Comparison of ENCODE assay signal across 20 mouse cellular contexts in the genomic region with DNA sequence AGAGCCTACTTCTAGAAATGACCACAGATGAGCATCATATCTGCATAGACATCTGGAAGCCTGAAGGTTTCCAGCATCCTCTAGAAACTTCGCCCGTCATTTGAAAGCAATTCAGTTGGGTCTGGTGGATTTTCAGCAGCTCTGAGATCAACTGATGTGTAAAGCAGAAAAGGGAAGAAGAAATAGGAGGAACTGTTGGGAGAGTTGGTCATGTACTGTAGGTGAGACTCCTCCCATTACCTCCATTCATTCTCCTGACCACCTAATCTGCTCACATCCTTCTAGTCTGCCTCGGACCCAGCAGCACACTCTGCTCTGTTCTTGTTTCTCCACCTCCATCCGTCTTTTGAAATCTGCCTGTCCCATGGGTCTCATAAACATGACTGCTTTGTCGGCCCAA. TPM values are rescaled to one million over a fixed set of nuclear protein-coding genes. Genes with fewer than 3 reads are reported as not detected.
"Had no signal": no experiment of that assay in that cellular context is flagged by ENCODE, and none has a peak within 500 bp of the region (broad histone marks: within the 10 kb centered on the region; RNA-seq: fewer than 3 reads in every experiment).

No protein-coding gene starts in this region.

- H3K9me3 ChIP-seq: liver, embryonic 13.5 days; megakaryocyte, embryonic 14.5 days; midbrain, embryonic 12.5 days had no signal

- ATAC-seq: intestine, postnatal 0 days; midbrain, embryonic 16.5 days had no signal

- H3K9ac ChIP-seq: liver, embryonic 13.5 days; midbrain, embryonic 12.5 days had no signal

- H3K4me3 ChIP-seq: layer of hippocampus, adult 2 months; liver, embryonic 13.5 days; megakaryocyte, embryonic 14.5 days; midbrain, embryonic 12.5 days; myocyte had no signal

- DNase-seq: kidney, adult 2 months; kidney, postnatal 25 days; layer of hippocampus, adult 9-11 months; liver, embryonic 13.5 days; lung, adult 2 months; lung, postnatal 14 days; lung, postnatal 4 days; right cerebral cortex, adult 18-20 months; right cerebral cortex, postnatal 25 days; thymus, adult 2 months; thymus, postnatal 14 days; thymus, postnatal 4 days had no signal

- H3K4me1 ChIP-seq: liver, embryonic 13.5 days; megakaryocyte, embryonic 14.5 days had no signal

- H3K36me3 ChIP-seq: liver, embryonic 13.5 days; midbrain, embryonic 12.5 days had no signal

- H3K27me3 ChIP-seq: liver, embryonic 13.5 days; midbrain, embryonic 12.5 days had no signal

- H3K4me2 ChIP-seq: liver, embryonic 13.5 days; midbrain, embryonic 12.5 days had no signal

- H3K27ac ChIP-seq: kidney, postnatal 0 days; layer of hippocampus, adult 2 months; liver, embryonic 13.5 days; midbrain, embryonic 12.5 days had no signal

RNA-seq across cellular contexts. Expression of a gene that starts 22.3 kb away (rescaled TPM):
- total RNA-seq: monocyte, adult 5-6 weeks had no signal
